Mouse (Mus musculus) lung, embryonic 16.5 days (tissue): Measurements from ENCODE around the gene Tmem114. TPM values are rescaled to one million over a fixed set of nuclear protein-coding genes. Genes with fewer than 3 reads are reported as not detected.

Experiments used
- ATAC-seq: fragments of 200-750 bp; cut with Nextera tagmentation; 2 replicates; pipeline ENCODE4 v1.8.0; 2017; ENCODE audit warnings: low read depth, mild to moderate bottlenecking, moderate library complexity
- H3K27ac ChIP-seq: fragments of 300-500 bp; sonication (generic); 2 replicates; pipeline ENCODE4 v1.5.1; 2014; ENCODE audit warnings: mild to moderate bottlenecking, control low read depth, low read length
- H3K27me3 ChIP-seq: fragments of 300-500 bp; sonication (generic); 2 replicates; pipeline ENCODE4 v1.6.1; 2014; ENCODE audit warnings: low read depth, low read length, mixed read lengths; ENCODE audit not compliant: control insufficient read depth, insufficient read depth
- H3K36me3 ChIP-seq: fragments of 300-500 bp; sonication (generic); 2 replicates; pipeline ENCODE4 v1.6.1; 2014; ENCODE audit warnings: low read length; ENCODE audit not compliant: control insufficient read depth, insufficient read depth
- H3K4me1 ChIP-seq: fragments of 300-500 bp; sonication (generic); replicated peaks from 2 replicates; pipeline ENCODE4 v1.6.1; 2014; ENCODE audit warnings: low read length, mixed read lengths; ENCODE audit not compliant: control insufficient read depth, insufficient read depth
- H3K4me2 ChIP-seq: fragments of 300-500 bp; sonication (generic); 2 replicates; pipeline ENCODE4 v1.6.1; 2014; ENCODE audit warnings: low read depth, low read length, control low read depth
- H3K4me3 ChIP-seq: fragments of 300-500 bp; sonication (generic); 2 replicates; pipeline ENCODE4 v1.5.1; 2014; ENCODE audit warnings: mild to moderate bottlenecking, low read length, control low read depth
- H3K9ac ChIP-seq: fragments of 300-500 bp; sonication (generic); 2 replicates; pipeline ENCODE4 v1.6.1; 2014; ENCODE audit warnings: low read length, control low read depth
- H3K9me3 ChIP-seq: fragments of 300-500 bp; sonication (generic); 2 replicates; pipeline ENCODE4 v1.6.1; 2016; ENCODE audit warnings: low read length; ENCODE audit not compliant: control insufficient read depth
- WGBS: fragments of 180-500 bp; shearing (Covaris S2); extraction: QIAGEN DNeasy Blood & Tissue Kit; methylation state at CpG from one replicate; pipeline ENCODE4 v1.1.7; 2014; 5-methylcytosine and 5-hydroxymethylcytosine counted together
- polyA plus RNA-seq: library from polyadenylated mRNA; unstranded; fragments of >200 nt; fragmentation: Nextera tagmentation; extraction: Ambion mirVana; gene quantifications from 2 replicates; pipeline ENCODE4 v1.2.1, GENCODE M21; 2015

Gene Tmem114
- polyA plus RNA-seq: not detected in 2 replicates

GRCm38 (mm10) chr16:8424971-8425330 is at the start of gene Tmem114:
Tmem114 (minus strand) TSS chr16:8425136.
- peak within 1 kb of the TSS; percentile 17; the same call in 1 of the 2 replicates for H3K4me3 ChIP-seq
- no peaks in the 10 kb centered on the region for H3K4me1 ChIP-seq
- peaks cover 46% of the 10 kb centered on the region for H3K27me3 ChIP-seq
- H3K36me3 ChIP-seq: no peaks in the 10 kb centered on the region
- 0 out of 2 replicates have a peak within 1 kb of the TSS, but pooled peaks have one; percentile 11 for H3K9ac ChIP-seq
- no peak within 1 kb of the TSS for H3K27ac ChIP-seq
- 2% methylated on average over 16 of the region's 16 CpGs for WGBS
- H3K9me3 ChIP-seq: no peaks in the 10 kb centered on the region
- ATAC-seq: no peak
- H3K4me2 ChIP-seq: peak within 1 kb of the TSS; percentile 38

GRCm38 (mm10) chr16:8470603-8471481 is 45.9 kb upstream of the Tmem114 start, which contains the start of gene Mettl22:
Mettl22 (plus strand) TSS chr16:8470788.
- H3K9me3 ChIP-seq: no peaks in the 10 kb centered on the region
- ATAC-seq: peak; percentile 99
- WGBS: under 1% methylated on average over 46 of the region's 48 CpGs
- H3K27ac ChIP-seq: peak within 1 kb of the TSS; percentile 83
- no peaks in the 10 kb centered on the region for H3K27me3 ChIP-seq
- no peaks in the 10 kb centered on the region for H3K36me3 ChIP-seq
- peaks cover 2% of the 10 kb centered on the region; the same call in 1 of the 2 replicates for H3K4me1 ChIP-seq
- peak within 1 kb of the TSS; percentile 68 for H3K4me3 ChIP-seq
- H3K4me2 ChIP-seq: peak within 1 kb of the TSS; percentile 67
- peak within 1 kb of the TSS; percentile 76 for H3K9ac ChIP-seq

DNA sequence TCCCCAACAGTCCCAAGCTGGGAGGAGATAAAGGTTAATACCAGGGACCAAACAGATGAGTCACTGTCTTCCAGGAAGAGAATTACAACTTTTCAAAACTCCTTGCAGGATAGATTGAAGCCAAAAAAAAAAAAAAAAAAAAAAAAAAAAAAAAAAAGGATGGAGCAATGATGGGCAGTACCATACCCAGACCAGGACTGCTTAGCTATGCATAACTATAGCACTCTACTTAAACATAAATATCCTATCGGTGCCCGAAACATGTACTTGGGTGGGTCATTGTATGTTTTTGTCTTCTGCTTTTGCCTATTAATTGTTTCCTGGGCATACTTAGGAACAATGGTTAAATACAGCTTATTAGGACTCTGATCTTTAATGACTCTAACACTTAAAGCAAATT is 45.2 kb upstream of the Tmem114 start:
- 74% methylated on average over 2 of the region's 2 CpGs for WGBS
- Histone ChIP-seq H3K27me3 (no peaks in the 10 kb centered on the region), H3K27ac (no peak overlapping the region), H3K9ac (no peak overlapping the region), H3K4me2 (peak overlapping the region; percentile 67), H3K36me3 (no peaks in the 10 kb centered on the region), H3K4me3 (peak overlapping the region; percentile 68), H3K4me1 (peaks cover 2% of the 10 kb centered on the region; the same call in 1 of the 2 replicates), H3K9me3 (no peaks in the 10 kb centered on the region)
- peak; percentile 42 for ATAC-seq

DNA sequence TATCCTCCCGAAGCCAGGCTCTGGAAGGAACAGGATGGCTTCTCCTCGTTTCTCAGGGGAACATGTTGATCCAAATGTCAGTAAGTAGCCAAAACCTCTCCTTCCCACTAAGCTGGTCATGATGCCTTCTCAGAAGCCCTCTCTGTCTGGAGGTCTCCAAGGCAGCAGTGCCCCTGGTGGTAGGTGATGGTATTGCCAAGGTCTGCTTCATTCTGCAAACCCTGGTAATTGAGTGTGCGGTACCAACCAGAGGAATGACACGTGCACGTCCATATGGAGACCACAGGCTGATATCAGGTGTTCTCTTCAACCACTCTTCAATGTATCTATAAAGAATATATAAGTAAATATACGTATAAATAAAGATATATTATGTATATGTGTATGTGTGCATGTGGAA is 34.2 kb upstream of the Tmem114 start:
- H3K4me2 ChIP-seq: no peak overlapping the region
- no peak overlapping the region for H3K4me3 ChIP-seq
- H3K36me3 ChIP-seq: no peaks in the 10 kb centered on the region
- H3K9ac ChIP-seq: no peak overlapping the region
- no peaks in the 10 kb centered on the region for H3K27me3 ChIP-seq
- no peak for ATAC-seq
- WGBS: 29% methylated on average over 6 of the region's 6 CpGs
- H3K27ac ChIP-seq: no peak overlapping the region
- no peaks in the 10 kb centered on the region for H3K9me3 ChIP-seq
- H3K4me1 ChIP-seq: no peaks in the 10 kb centered on the region

DNA sequence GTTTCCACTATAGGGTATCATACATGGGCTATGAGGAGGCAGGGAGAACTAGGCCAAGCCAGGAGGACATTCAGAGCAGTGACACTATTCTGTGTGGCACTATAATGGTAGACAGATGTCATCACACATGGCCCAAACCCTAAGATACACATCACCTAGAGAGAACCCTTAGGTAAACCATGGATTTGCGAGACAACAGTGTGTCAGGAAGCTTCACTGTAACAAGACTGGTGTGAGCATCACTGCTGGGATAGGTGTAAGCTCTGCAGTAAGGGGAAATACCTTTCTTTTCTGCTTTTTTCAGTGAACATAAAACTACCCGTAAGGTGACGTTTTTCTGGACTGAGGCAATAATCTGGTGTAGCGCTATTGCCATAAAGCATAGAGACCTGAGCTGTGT is 33.5 kb upstream of the Tmem114 start:
- H3K4me3 ChIP-seq: no peak overlapping the region
- 89% methylated on average over 4 of the region's 4 CpGs for WGBS
- H3K27ac ChIP-seq: no peak overlapping the region
- H3K9ac ChIP-seq: no peak overlapping the region
- no peaks in the 10 kb centered on the region for H3K4me1 ChIP-seq
- H3K9me3 ChIP-seq: no peaks in the 10 kb centered on the region
- H3K4me2 ChIP-seq: no peak overlapping the region
- no peaks in the 10 kb centered on the region for H3K36me3 ChIP-seq
- H3K27me3 ChIP-seq: no peaks in the 10 kb centered on the region
- no peak for ATAC-seq

DNA sequence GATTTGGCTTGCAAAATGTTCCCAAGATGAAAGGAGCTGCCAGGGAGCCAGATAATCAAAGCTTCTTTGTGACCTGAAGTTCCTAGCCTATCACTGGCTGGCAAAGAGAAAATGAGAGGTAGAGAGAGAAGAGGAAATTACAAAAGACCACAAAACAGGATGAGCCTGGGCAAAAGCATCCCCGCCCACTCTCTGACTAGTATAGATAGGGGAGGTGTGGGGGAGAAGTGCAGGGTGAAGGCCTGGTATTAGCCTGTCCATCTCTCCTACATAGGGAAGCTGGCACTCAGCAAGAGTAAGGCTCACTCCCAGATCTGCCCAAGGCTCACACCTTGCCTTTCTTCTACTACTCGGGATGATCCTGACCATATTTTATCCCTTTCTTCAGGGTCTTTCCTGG is 30.3 kb upstream of the Tmem114 start:
- Histone ChIP-seq H3K4me1 (no peaks in the 10 kb centered on the region), H3K27me3 (no peaks in the 10 kb centered on the region), H3K27ac (no peak overlapping the region), H3K9me3 (no peaks in the 10 kb centered on the region), H3K9ac (no peak overlapping the region), H3K4me2 (no peak overlapping the region), H3K4me3 (no peak overlapping the region), H3K36me3 (no peaks in the 10 kb centered on the region)
- no peak for ATAC-seq
- 28% methylated on average over 2 of the region's 2 CpGs for WGBS

DNA sequence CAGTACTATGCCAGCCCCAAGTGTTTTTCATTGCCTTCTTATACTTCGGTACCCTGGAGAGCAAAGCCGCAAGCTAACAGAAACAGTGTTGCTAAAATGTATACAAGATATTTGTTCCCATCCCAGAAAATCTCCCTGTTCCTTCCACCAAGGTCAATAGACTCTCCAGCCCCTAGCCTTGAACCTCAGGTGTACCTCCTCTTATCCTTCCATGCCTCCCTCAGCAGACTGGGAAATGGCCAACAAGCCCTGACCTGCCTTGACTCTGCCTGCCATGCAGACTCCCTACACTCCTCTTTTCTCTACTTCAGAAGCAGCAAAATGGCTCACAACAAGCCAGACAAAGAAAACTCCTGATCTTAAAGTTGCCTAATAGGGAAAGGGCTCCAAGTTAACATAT is 28.4 kb upstream of the Tmem114 start:
- H3K4me2 ChIP-seq: no peak overlapping the region
- H3K27ac ChIP-seq: no peak overlapping the region
- no peaks in the 10 kb centered on the region for H3K36me3 ChIP-seq
- H3K4me1 ChIP-seq: no peaks in the 10 kb centered on the region
- ATAC-seq: no peak
- H3K4me3 ChIP-seq: no peak overlapping the region
- H3K9ac ChIP-seq: no peak overlapping the region
- H3K9me3 ChIP-seq: no peaks in the 10 kb centered on the region
- 93% methylated on average over 2 of the region's 2 CpGs for WGBS
- H3K27me3 ChIP-seq: no peaks in the 10 kb centered on the region

DNA sequence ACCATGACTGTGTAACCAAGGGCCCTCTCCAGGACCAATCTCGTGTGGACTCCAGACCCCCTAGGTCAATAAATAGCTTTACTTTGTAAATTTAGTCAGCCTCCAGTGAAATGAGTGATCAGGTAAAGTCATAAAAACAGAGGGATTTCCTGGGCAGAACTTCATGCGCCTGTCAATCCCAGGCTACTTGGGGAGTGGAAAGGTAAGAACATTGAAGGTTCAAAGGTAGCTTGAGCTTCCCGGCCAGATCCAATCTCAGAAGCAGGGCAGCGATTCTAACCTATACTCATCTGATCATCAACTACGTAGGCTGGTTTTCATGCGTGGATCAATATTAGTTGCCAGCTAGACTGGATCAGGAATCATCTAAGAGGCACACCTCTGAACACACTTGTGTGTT is 21.3 kb upstream of the Tmem114 start:
- H3K27ac ChIP-seq: no peak overlapping the region
- no peak for ATAC-seq
- H3K4me2 ChIP-seq: no peak overlapping the region
- no peak overlapping the region for H3K9ac ChIP-seq
- H3K4me3 ChIP-seq: no peak overlapping the region
- no peaks in the 10 kb centered on the region for H3K9me3 ChIP-seq
- H3K4me1 ChIP-seq: no peaks in the 10 kb centered on the region
- no peaks in the 10 kb centered on the region for H3K27me3 ChIP-seq
- WGBS: 84% methylated on average over 6 of the region's 6 CpGs
- no peaks in the 10 kb centered on the region for H3K36me3 ChIP-seq

GRCm38 (mm10) chr16:8444911-8445310 is 20.0 kb upstream of the Tmem114 start:
- H3K4me1 ChIP-seq: no peaks in the 10 kb centered on the region
- no peak overlapping the region for H3K27ac ChIP-seq
- H3K4me3 ChIP-seq: no peak overlapping the region
- no peak overlapping the region for H3K4me2 ChIP-seq
- no peak overlapping the region for H3K9ac ChIP-seq
- no peaks in the 10 kb centered on the region for H3K36me3 ChIP-seq
- no peak for ATAC-seq
- no peaks in the 10 kb centered on the region for H3K27me3 ChIP-seq
- H3K9me3 ChIP-seq: no peaks in the 10 kb centered on the region
- WGBS: 70% methylated on average over 7 of the region's 7 CpGs
